Mouse (Mus musculus): ENCODE results near the gene Ttbk1.

Gene Ttbk1

GRCm38 (mm10) chr17:46419717-46420116 lies 67.8 kb downstream of the Ttbk1 start:
- TF ChIP-seq NANOG (IDR thresholded peaks at IDR 0.05; ENCODE audit: borderline replicate concordance, low read length) (no peak), CTCF (conservative IDR thresholded peaks at IDR 0.05; ENCODE audit: low read length) (0 out of 2 replicates have a peak, but pooled peaks have one; percentile 4), POU5F1 (IDR thresholded peaks at IDR 0.05; ENCODE audit: borderline replicate concordance, low read length) (no peak)
- no peak overlapping the region for H3K4me3 ChIP-seq (replicated peaks; ENCODE audit: low read length)
- H3K9me3 ChIP-seq (ENCODE audit: low read length), result no peaks in the 10 kb centered on the region
- H3K36me3 ChIP-seq (ENCODE audit: insufficient read depth, low read length), result no peaks in the 10 kb centered on the region
- no peaks in the 10 kb centered on the region for H3K4me1 ChIP-seq (replicated peaks; ENCODE audit: low read depth, low read length)
- no peaks in the 10 kb centered on the region for H3K27me3 ChIP-seq (ENCODE audit: insufficient read depth, low read length)

GRCm38 (mm10) chr17:46418628-46419027 lies 68.8 kb downstream of the Ttbk1 start:
- no peak for TF ChIP-seq NANOG (IDR thresholded peaks at IDR 0.05; ENCODE audit: borderline replicate concordance, low read length)
- no peak for TF ChIP-seq POU5F1 (IDR thresholded peaks at IDR 0.05; ENCODE audit: borderline replicate concordance, low read length)
- TF ChIP-seq CTCF (conservative IDR thresholded peaks at IDR 0.05; ENCODE audit: low read length), result no peak

GRCm38 (mm10) chr17:46408478-46408877 lies 79.0 kb downstream of the Ttbk1 start:
- TF ChIP-seq POU5F1 (IDR thresholded peaks at IDR 0.05; ENCODE audit: borderline replicate concordance, low read length), result no peak
- peak; percentile 35 for TF ChIP-seq CTCF (conservative IDR thresholded peaks at IDR 0.05; ENCODE audit: low read length)
- H3K27me3 ChIP-seq (ENCODE audit: insufficient read depth, low read length), result no peaks in the 10 kb centered on the region

More at GRCm38 (mm10) chr17:46418628-46419027, 68.8 kb downstream of the Ttbk1 start:
- H3K4me1 ChIP-seq (replicated peaks; ENCODE audit: low read depth, low read length), result no peaks in the 10 kb centered on the region
- no peaks in the 10 kb centered on the region for H3K9me3 ChIP-seq (ENCODE audit: low read length)
- H3K4me3 ChIP-seq (replicated peaks; ENCODE audit: low read length), result no peak overlapping the region
- peaks cover 7% of the 10 kb centered on the region for H3K36me3 ChIP-seq (ENCODE audit: insufficient read depth, low read length)
- H3K27me3 ChIP-seq (ENCODE audit: insufficient read depth, low read length), result no peaks in the 10 kb centered on the region

GRCm38 (mm10) chr17:46394631-46395030 lies 92.8 kb downstream of the Ttbk1 start:
- H3K9me3 ChIP-seq (ENCODE audit: low read length), result no peaks in the 10 kb centered on the region
- TF ChIP-seq NANOG (IDR thresholded peaks at IDR 0.05; ENCODE audit: borderline replicate concordance, low read length) (no peak), CTCF (conservative IDR thresholded peaks at IDR 0.05; ENCODE audit: low read length) (no peak), POU5F1 (IDR thresholded peaks at IDR 0.05; ENCODE audit: borderline replicate concordance, low read length) (no peak)
- peaks cover 42% of the 10 kb centered on the region for H3K36me3 ChIP-seq (ENCODE audit: insufficient read depth, low read length)
- no peak overlapping the region for H3K4me3 ChIP-seq (replicated peaks; ENCODE audit: low read length)
- H3K4me1 ChIP-seq (replicated peaks; ENCODE audit: low read depth, low read length), result no peaks in the 10 kb centered on the region
- H3K27me3 ChIP-seq (ENCODE audit: insufficient read depth, low read length), result no peaks in the 10 kb centered on the region

More at GRCm38 (mm10) chr17:46408478-46408877, 79.0 kb downstream of the Ttbk1 start:
- Histone ChIP-seq H3K4me3 (replicated peaks; ENCODE audit: low read length) (no peak overlapping the region), H3K9me3 (ENCODE audit: low read length) (no peaks in the 10 kb centered on the region), H3K36me3 (ENCODE audit: insufficient read depth, low read length) (peaks cover 79% of the 10 kb centered on the region), H3K4me1 (replicated peaks; ENCODE audit: low read depth, low read length) (peaks cover 3% of the 10 kb centered on the region; the same call in 1 of the 2 replicates)

- Histone ChIP-seq H3K36me3 (ENCODE audit: insufficient read depth, low read length) (peaks cover 37% of the 10 kb centered on the region), H3K27me3 (ENCODE audit: insufficient read depth, low read length) (no peaks in the 10 kb centered on the region), H3K4me3 (replicated peaks; ENCODE audit: low read length) (no peak overlapping the region), H3K9me3 (ENCODE audit: low read length) (no peaks in the 10 kb centered on the region), H3K4me1 (replicated peaks; ENCODE audit: low read depth, low read length) (no peaks in the 10 kb centered on the region)
- TF ChIP-seq POU5F1 (IDR thresholded peaks at IDR 0.05; ENCODE audit: borderline replicate concordance, low read length) (no peak), CTCF (conservative IDR thresholded peaks at IDR 0.05; ENCODE audit: low read length) (peak; percentile 37)
These were observed 94.5 kb downstream of the Ttbk1 start for GRCm38 (mm10) chr17:46393012-46393411.

All from E14TG2a.4 (cell line).